Mouse (Mus musculus) right cerebral cortex, postnatal 14 days (tissue): Measurements from ENCODE around the gene Mrps21.
"Not testable (repeated sequence)": the region's sequence is repeated elsewhere in the genome, so short reads cannot be mapped to it uniquely, and the experiment has no call there.

Experiments used
- DNase-seq: peaks from one replicate; pipeline ENCODE4 v3.0.0; 2022

Gene Mrps21

GRCm38 (mm10) chr3:95871392-95871867 lies at the start of gene Mrps21:
TSS of gene Mrps21 (minus strand) at chr3:95871519.
- DNase-seq: peak; percentile 81

GRCm38 (mm10) chr3:95920532-95920931 lies 49.2 kb upstream of the Mrps21 start:
- DNase-seq: not testable (repeated sequence)

GRCm38 (mm10) chr3:95916760-95917159 lies 45.4 kb upstream of the Mrps21 start:
- no peak for DNase-seq

- no peak for DNase-seq
Measured at GRCm38 (mm10) chr3:95914706-95915105, 43.4 kb upstream of the Mrps21 start.

- DNase-seq: no peak
Measured at GRCm38 (mm10) chr3:95907613-95908012, 36.3 kb upstream of the Mrps21 start.

- DNase-seq: peak; percentile 42
Measured at GRCm38 (mm10) chr3:95906860-95907259, 35.5 kb upstream of the Mrps21 start.

- peak; percentile 43 for DNase-seq
Measured at GRCm38 (mm10) chr3:95905940-95906492, 34.7 kb upstream of the Mrps21 start.

GRCm38 (mm10) chr3:95905146-95905939 lies 34.0 kb upstream of the Mrps21 start:
- no peak for DNase-seq

GRCm38 (mm10) chr3:95904568-95904967 lies 33.2 kb upstream of the Mrps21 start, which contains the start of gene Car14:
TSS of gene Car14 (minus strand) at chr3:95904691.
- DNase-seq: no peak

GRCm38 (mm10) chr3:95903753-95904502 lies 32.6 kb upstream of the Mrps21 start:
- no peak for DNase-seq

- no peak for DNase-seq
Measured at GRCm38 (mm10) chr3:95902643-95903042, 31.3 kb upstream of the Mrps21 start.

GRCm38 (mm10) chr3:95902373-95902625 lies 31.0 kb upstream of the Mrps21 start:
- DNase-seq: no peak

- DNase-seq: no peak
Measured at GRCm38 (mm10) chr3:95901616-95902372, 30.5 kb upstream of the Mrps21 start.

- DNase-seq: no peak
Measured at GRCm38 (mm10) chr3:95899800-95900524, 28.6 kb upstream of the Mrps21 start.

- DNase-seq: not testable (repeated sequence)
Measured at GRCm38 (mm10) chr3:95895501-95895900, 24.2 kb upstream of the Mrps21 start.

- no peak for DNase-seq
Measured at GRCm38 (mm10) chr3:95894317-95895160, 23.2 kb upstream of the Mrps21 start.

- peak; percentile 91 for DNase-seq
Measured at GRCm38 (mm10) chr3:95893606-95894316, 22.4 kb upstream of the Mrps21 start, which contains the start of gene Aph1a. TSS of gene Aph1a (plus strand) at chr3:95893969.

- no peak for DNase-seq
Measured at GRCm38 (mm10) chr3:95893126-95893525, 21.8 kb upstream of the Mrps21 start.

GRCm38 (mm10) chr3:95892066-95893052 lies 21.0 kb upstream of the Mrps21 start:
- DNase-seq: no peak
